Mouse (Mus musculus) embryonic facial prominence, embryonic 12.5 days (tissue): Measurements from ENCODE around the gene Gprin1. TPM values are rescaled to one million over a fixed set of nuclear protein-coding genes. Genes with fewer than 3 reads are reported as not detected.

Source experiments
- ATAC-seq: fragments of 200-750 bp; cut with Nextera tagmentation; 2 replicates; pipeline ENCODE4 v1.8.0; 2017; ENCODE audit not compliant: insufficient number of reproducible peaks, insufficient read depth, low FRiP score, low TSS enrichment
- H3K27ac ChIP-seq: fragments of 300-500 bp; sonication (generic); 2 replicates; pipeline ENCODE4 v1.5.1; 2016; ENCODE audit warnings: mild to moderate bottlenecking
- H3K27me3 ChIP-seq: fragments of 300-500 bp; sonication (generic); 2 replicates; pipeline ENCODE4 v1.6.1; 2016; ENCODE audit warnings: mild to moderate bottlenecking, moderate library complexity
- H3K36me3 ChIP-seq: fragments of 300-500 bp; sonication (generic); 2 replicates; pipeline ENCODE4 v1.6.1; 2016; ENCODE audit warnings: mild to moderate bottlenecking
- H3K4me1 ChIP-seq: fragments of 300-500 bp; sonication (generic); 2 replicates; pipeline ENCODE4 v1.6.1; 2016
- H3K4me2 ChIP-seq: fragments of 300-500 bp; sonication (generic); replicated peaks from 2 replicates; pipeline ENCODE4 v1.6.1; 2016; ENCODE audit warnings: mild to moderate bottlenecking, moderate library complexity
- H3K4me3 ChIP-seq: fragments of 300-500 bp; sonication (generic); 2 replicates; pipeline ENCODE4 v1.5.1; 2016; ENCODE audit warnings: mild to moderate bottlenecking
- H3K9ac ChIP-seq: fragments of 300-500 bp; sonication (generic); 2 replicates; pipeline ENCODE4 v1.6.1; 2016; ENCODE audit warnings: mild to moderate bottlenecking, moderate library complexity
- H3K9me3 ChIP-seq: fragments of 300-500 bp; sonication (generic); 2 replicates; pipeline ENCODE4 v1.6.1; 2016; ENCODE audit warnings: mild to moderate bottlenecking, moderate library complexity
- WGBS: fragments of 180-500 bp; shearing (Covaris S2); methylation state at CpG from one replicate; pipeline ENCODE4 v1.1.7; 2016; 5-methylcytosine and 5-hydroxymethylcytosine counted together
- polyA plus RNA-seq: library from polyadenylated mRNA; unstranded; fragments of >200 nt; fragmentation: Nextera tagmentation; extraction: Ambion mirVana; gene quantifications from 2 replicates; pipeline ENCODE4 v1.2.1, GENCODE M21; 2016

Gene Gprin1
- polyA plus RNA-seq, 1 experiment from 2014 or later = 2.1 TPM

- Histone ChIP-seq H3K27me3 (no peaks in the 10 kb centered on the region), H3K36me3 (peaks cover 28% of the 10 kb centered on the region), H3K4me3 (peak overlapping the region; percentile 86), H3K4me2 (peak overlapping the region; percentile 80), H3K4me1 (peaks cover 35% of the 10 kb centered on the region), H3K9ac (peak overlapping the region; percentile 97), H3K27ac (peak overlapping the region; percentile 97), H3K9me3 (no peaks in the 10 kb centered on the region)
- WGBS = under 1% methylated on average over 35 of the region's 35 CpGs
- ATAC-seq = peak; percentile 68
Observed at GRCm38 (mm10) chr13:54687096-54687495, 62.6 kb downstream of the Gprin1 start.

Other genes with a start within 250 kb of the Gprin1 start
- gene Simc1, start 246.1 kb downstream of the Gprin1 start, polyA plus RNA-seq = 20.2 and 21.1 TPM in 2 replicates
- gene 4833439L19Rik, start 184.4 kb downstream of the Gprin1 start, polyA plus RNA-seq = 168 and 169 TPM in 2 replicates
- gene Arl10, start 174.9 kb downstream of the Gprin1 start, polyA plus RNA-seq = 35.9 and 36.8 TPM in 2 replicates
- 84.7 and 85.7 TPM in 2 replicates for gene Nop16, start 159.8 kb downstream of the Gprin1 start, polyA plus RNA-seq
- 170 and 175 TPM in 2 replicates for gene Higd2a, start 159.7 kb downstream of the Gprin1 start, polyA plus RNA-seq
- gene Cltb, start 138.5 kb downstream of the Gprin1 start, polyA plus RNA-seq = 27.5 and 28.0 TPM in 2 replicates
- 86.6 and 92.4 TPM in 2 replicates for gene Faf2, start 128.1 kb downstream of the Gprin1 start, polyA plus RNA-seq
- gene Rnf44, start 56.0 kb downstream of the Gprin1 start, polyA plus RNA-seq = 58.0 and 65.3 TPM in 2 replicates
- gene Cdhr2, start 48.4 kb downstream of the Gprin1 start, polyA plus RNA-seq = 0.05 and 0.06 TPM in 2 replicates
- 0.27 and 0.37 TPM in 2 replicates for gene Sncb, start 16.7 kb upstream of the Gprin1 start, polyA plus RNA-seq
- not detected in 2 replicates for gene Eif4e1b, start 34.1 kb upstream of the Gprin1 start, polyA plus RNA-seq
- 9.9 and 13.2 TPM in 2 replicates for gene Tspan17, start 39.5 kb upstream of the Gprin1 start, polyA plus RNA-seq
- 1.6 TPM in 2 replicates for gene Unc5a, start 199.5 kb upstream of the Gprin1 start, polyA plus RNA-seq